Mouse (Mus musculus): ENCODE measurements around the gene Insl6.

Gene Insl6

GRCm38 (mm10) chr19:29285451-29285869 lies 39.7 kb downstream of the Insl6 start:
- DNase-seq, result no peak

- DNase-seq, result no peak
Observed at GRCm38 (mm10) chr19:29278944-29279587, 46.1 kb downstream of the Insl6 start.

- no peak for DNase-seq
Observed at GRCm38 (mm10) chr19:29276414-29276813, 48.7 kb downstream of the Insl6 start.

GRCm38 (mm10) chr19:29272011-29272809 lies 52.9 kb downstream of the Insl6 start:
- DNase-seq, result no peak
